Mouse (Mus musculus) embryonic facial prominence, embryonic 12.5 days (tissue): ENCODE measurements around the gene Dpm1. TPM values are rescaled to one million over a fixed set of nuclear protein-coding genes. Genes with fewer than 3 reads are reported as not detected.

ENCODE experiments used
- ATAC-seq: fragments of 200-750 bp; cut with Nextera tagmentation; 2 replicates; pipeline ENCODE4 v1.8.0; 2017; ENCODE audit not compliant: insufficient number of reproducible peaks, insufficient read depth, low FRiP score, low TSS enrichment
- H3K27ac ChIP-seq: fragments of 300-500 bp; sonication (generic); 2 replicates; pipeline ENCODE4 v1.5.1; 2016; ENCODE audit warnings: mild to moderate bottlenecking
- H3K27me3 ChIP-seq: fragments of 300-500 bp; sonication (generic); 2 replicates; pipeline ENCODE4 v1.6.1; 2016; ENCODE audit warnings: mild to moderate bottlenecking, moderate library complexity
- H3K36me3 ChIP-seq: fragments of 300-500 bp; sonication (generic); 2 replicates; pipeline ENCODE4 v1.6.1; 2016; ENCODE audit warnings: mild to moderate bottlenecking
- H3K4me1 ChIP-seq: fragments of 300-500 bp; sonication (generic); 2 replicates; pipeline ENCODE4 v1.6.1; 2016
- H3K4me2 ChIP-seq: fragments of 300-500 bp; sonication (generic); replicated peaks from 2 replicates; pipeline ENCODE4 v1.6.1; 2016; ENCODE audit warnings: mild to moderate bottlenecking, moderate library complexity
- H3K4me3 ChIP-seq: fragments of 300-500 bp; sonication (generic); 2 replicates; pipeline ENCODE4 v1.5.1; 2016; ENCODE audit warnings: mild to moderate bottlenecking
- H3K9ac ChIP-seq: fragments of 300-500 bp; sonication (generic); 2 replicates; pipeline ENCODE4 v1.6.1; 2016; ENCODE audit warnings: mild to moderate bottlenecking, moderate library complexity
- H3K9me3 ChIP-seq: fragments of 300-500 bp; sonication (generic); 2 replicates; pipeline ENCODE4 v1.6.1; 2016; ENCODE audit warnings: mild to moderate bottlenecking, moderate library complexity
- WGBS: fragments of 180-500 bp; shearing (Covaris S2); methylation state at CpG from one replicate; pipeline ENCODE4 v1.1.7; 2016; 5-methylcytosine and 5-hydroxymethylcytosine counted together
- polyA plus RNA-seq: library from polyadenylated mRNA; unstranded; fragments of >200 nt; fragmentation: Nextera tagmentation; extraction: Ambion mirVana; gene quantifications from 2 replicates; pipeline ENCODE4 v1.2.1, GENCODE M21; 2016

The Dpm1 gene
- polyA plus RNA-seq, 1 experiment from 2014 or later: 93.1 TPM

DNA sequence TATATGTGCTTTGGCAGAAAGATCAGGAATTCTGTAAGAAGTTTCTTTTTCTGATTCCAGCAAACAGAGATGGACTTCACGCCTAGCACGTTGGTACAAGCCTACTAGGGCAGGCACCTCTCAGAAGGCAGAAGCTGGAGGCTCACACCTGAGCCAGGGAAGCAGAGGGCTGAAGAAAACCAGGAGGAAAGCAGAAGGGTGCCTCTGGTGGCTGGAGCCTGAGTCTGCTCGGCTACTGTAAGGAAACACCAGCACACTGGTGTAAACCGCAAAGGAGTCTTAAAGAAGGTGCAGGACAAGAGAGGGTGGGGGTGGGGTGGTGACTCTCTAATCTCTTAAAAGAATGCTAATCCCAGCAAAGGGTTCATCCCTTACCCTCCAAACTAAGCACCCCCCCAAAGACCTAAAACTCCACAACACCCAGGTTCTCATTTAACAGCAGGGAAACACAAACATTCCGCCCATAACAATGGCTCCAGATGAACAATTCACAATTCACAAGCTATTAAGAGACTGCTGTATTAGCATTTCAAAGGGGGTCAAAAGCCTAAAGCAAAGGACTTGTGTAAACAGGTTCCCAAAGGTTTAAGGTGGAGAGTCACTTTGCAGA lies 16.5 kb downstream of the Dpm1 start:
- Histone ChIP-seq H3K9me3 (no peaks in the 10 kb centered on the region), H3K27me3 (no peaks in the 10 kb centered on the region), H3K9ac (no peak overlapping the region), H3K27ac (no peak overlapping the region), H3K4me1 (no peaks in the 10 kb centered on the region), H3K4me3 (no peak overlapping the region), H3K4me2 (no peak overlapping the region), H3K36me3 (peaks cover 87% of the 10 kb centered on the region)
- WGBS: 54% methylated on average over 5 of the region's 5 CpGs
- ATAC-seq: no peak

DNA sequence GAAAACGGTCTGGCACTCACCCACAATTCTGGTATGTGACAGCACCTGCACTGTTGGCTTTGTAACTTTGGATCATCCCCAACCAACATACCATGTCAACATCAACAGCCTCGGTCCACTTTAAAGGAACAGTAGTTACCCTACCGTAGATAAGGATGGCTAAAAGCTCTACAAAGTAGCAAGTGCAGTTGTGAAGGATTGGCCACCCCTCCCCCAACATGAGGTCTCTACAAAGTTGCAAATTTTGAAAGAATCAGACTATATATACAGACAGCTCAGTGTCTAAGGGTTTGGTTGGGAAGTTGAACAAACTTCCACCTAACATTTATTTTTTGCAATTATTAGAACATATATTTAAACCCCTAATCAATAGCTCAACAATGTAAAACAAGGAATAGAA lies 22.5 kb downstream of the Dpm1 start:
- Histone ChIP-seq H3K4me2 (no peak overlapping the region), H3K4me3 (no peak overlapping the region), H3K27ac (peak overlapping the region; percentile 99), H3K4me1 (peaks cover 11% of the 10 kb centered on the region), H3K9me3 (no peaks in the 10 kb centered on the region), H3K27me3 (no peaks in the 10 kb centered on the region), H3K9ac (no peak overlapping the region), H3K36me3 (peaks cover 51% of the 10 kb centered on the region)
- ATAC-seq: no peak
- over 99% methylated on average over 3 of the region's 3 CpGs for WGBS

DNA sequence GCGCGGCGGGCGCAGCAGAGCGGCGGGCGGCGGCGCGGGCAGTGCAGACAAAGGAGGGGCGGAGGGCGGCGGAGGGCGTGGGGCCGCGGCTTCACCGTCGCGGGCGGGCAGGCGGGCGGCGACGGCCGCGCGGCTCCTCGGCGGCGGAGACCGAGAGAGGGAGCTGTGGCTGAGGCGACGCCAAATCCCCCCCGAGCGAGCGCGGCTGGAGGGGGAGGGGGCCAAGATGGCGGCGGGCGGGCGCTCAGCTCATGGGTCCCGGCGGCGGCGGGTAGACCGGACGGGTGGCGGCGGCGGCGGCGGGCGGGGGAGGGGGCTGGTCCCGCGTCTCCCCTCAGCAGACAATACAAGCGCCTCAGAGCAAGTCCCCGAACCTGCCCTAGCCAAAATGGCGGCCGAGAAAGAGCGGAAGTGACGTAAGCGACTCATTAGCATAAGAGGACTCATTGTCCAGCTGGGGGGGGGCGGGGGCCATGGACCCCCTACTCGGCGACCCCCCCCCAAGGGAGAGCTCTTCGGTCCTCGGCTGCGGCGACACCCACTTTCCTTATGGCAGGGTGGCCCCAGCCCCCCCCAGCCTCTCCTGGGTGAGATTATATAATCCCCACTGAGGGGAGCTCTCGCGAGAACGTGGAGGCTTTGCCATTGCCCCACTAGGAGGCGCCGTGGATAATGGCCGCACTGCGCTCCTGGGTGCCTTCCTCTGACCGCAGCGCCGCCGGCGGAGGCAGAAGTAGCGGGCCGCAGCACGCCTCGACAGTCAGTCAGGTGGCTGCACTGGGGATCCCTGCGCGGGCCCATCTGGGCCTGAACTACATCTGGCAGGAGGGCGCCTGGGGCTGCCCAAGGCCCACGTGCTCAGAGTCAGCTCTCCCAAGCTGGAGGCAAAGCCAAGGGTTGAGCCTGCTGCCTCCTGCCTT lies 23.4 kb downstream of the Dpm1 start, which contains the start of gene Adnp:
Adnp (minus strand) TSS at position 388 of the 920 bp plus-strand sequence.
- peaks cover 11% of the 10 kb centered on the region for H3K4me1 ChIP-seq
- peak within 1 kb of the TSS; percentile 99 for H3K4me3 ChIP-seq

GRCm38 (mm10) chr2:168205681-168206631 lies 24.4 kb downstream of the Dpm1 start:
- peak overlapping the region; percentile 99 for H3K27ac ChIP-seq
- H3K36me3 ChIP-seq: peaks cover 39% of the 10 kb centered on the region
- H3K4me2 ChIP-seq: peak overlapping the region; percentile 88
- no peak for ATAC-seq
- no peaks in the 10 kb centered on the region for H3K9me3 ChIP-seq
- peaks cover 17% of the 10 kb centered on the region for H3K4me1 ChIP-seq
- H3K4me3 ChIP-seq: peak overlapping the region; percentile 99
- 2% methylated on average over 43 of the region's 49 CpGs for WGBS
- H3K9ac ChIP-seq: peak overlapping the region; percentile 100
- no peaks in the 10 kb centered on the region for H3K27me3 ChIP-seq

More for the DNA sequence above, 23.4 kb downstream of the Dpm1 start, which contains the start of gene Adnp:
- under 1% methylated on average over 55 of the region's 89 CpGs for WGBS
- peak; percentile 88 for ATAC-seq
- H3K9me3 ChIP-seq: no peaks in the 10 kb centered on the region
- peak within 1 kb of the TSS; percentile 88 for H3K4me2 ChIP-seq
- peaks cover 46% of the 10 kb centered on the region for H3K36me3 ChIP-seq
- H3K9ac ChIP-seq: peak within 1 kb of the TSS; percentile 100
- no peaks in the 10 kb centered on the region for H3K27me3 ChIP-seq
- H3K27ac ChIP-seq: peak within 1 kb of the TSS; percentile 99

- peak overlapping the region; percentile 99 for H3K27ac ChIP-seq
- H3K4me2 ChIP-seq: peak overlapping the region; percentile 88
- H3K9ac ChIP-seq: peak overlapping the region; percentile 100
- WGBS: 6% methylated on average over 6 of the region's 6 CpGs
- H3K27me3 ChIP-seq: no peaks in the 10 kb centered on the region
- peaks cover 21% of the 10 kb centered on the region for H3K4me1 ChIP-seq
- no peaks in the 10 kb centered on the region for H3K9me3 ChIP-seq
- peak overlapping the region; percentile 99 for H3K4me3 ChIP-seq
- ATAC-seq: no peak
- peaks cover 35% of the 10 kb centered on the region for H3K36me3 ChIP-seq
Measured at GRCm38 (mm10) chr2:168205265-168205664, 25.1 kb downstream of the Dpm1 start.

- H3K36me3 ChIP-seq: peaks cover 32% of the 10 kb centered on the region
- H3K9me3 ChIP-seq: no peaks in the 10 kb centered on the region
Measured at GRCm38 (mm10) chr2:168204476-168204999, 25.9 kb downstream of the Dpm1 start.

GRCm38 (mm10) chr2:168200014-168200691 lies 30.2 kb downstream of the Dpm1 start:
- 83% methylated on average over 4 of the region's 5 CpGs for WGBS
- no peaks in the 10 kb centered on the region for H3K9me3 ChIP-seq
- H3K36me3 ChIP-seq: peaks cover 37% of the 10 kb centered on the region
- peaks cover 51% of the 10 kb centered on the region for H3K4me1 ChIP-seq
- no peak overlapping the region for H3K9ac ChIP-seq
- no peaks in the 10 kb centered on the region for H3K27me3 ChIP-seq
- ATAC-seq: no peak
- no peak overlapping the region for H3K4me3 ChIP-seq
- H3K27ac ChIP-seq: no peak overlapping the region
- no peak overlapping the region for H3K4me2 ChIP-seq

More at GRCm38 (mm10) chr2:168204476-168204999, 25.9 kb downstream of the Dpm1 start:
- WGBS: 87% methylated on average over 8 of the region's 8 CpGs
- Histone ChIP-seq H3K4me2 (peak overlapping the region; percentile 88), H3K9ac (peak overlapping the region; percentile 17; the same call in 1 of the 2 replicates), H3K4me3 (peak overlapping the region; percentile 99), H3K27me3 (no peaks in the 10 kb centered on the region), H3K4me1 (peaks cover 23% of the 10 kb centered on the region), H3K27ac (no peak overlapping the region; the same call in 1 of the 2 replicates)
- no peak for ATAC-seq

DNA sequence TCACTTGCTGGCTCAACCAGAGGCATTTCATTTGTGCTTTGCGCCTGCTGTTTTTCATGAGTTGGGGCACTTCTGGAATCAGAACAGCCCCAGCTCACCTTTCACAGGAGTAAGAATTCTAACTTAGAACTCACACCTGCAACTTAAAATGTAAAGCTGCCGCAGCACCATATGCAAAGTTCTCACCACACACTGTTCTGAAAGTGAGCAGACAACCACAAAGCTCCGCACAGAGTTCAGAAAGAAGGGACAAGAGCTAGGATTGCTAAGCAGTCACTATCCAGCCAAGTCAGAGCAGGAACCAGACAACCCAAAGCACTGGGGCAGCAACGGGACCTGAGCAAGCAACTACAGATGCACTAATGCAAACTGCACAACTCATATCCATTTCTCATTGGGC lies 30.9 kb downstream of the Dpm1 start:
- Histone ChIP-seq H3K4me1 (peaks cover 47% of the 10 kb centered on the region), H3K4me2 (0 out of 2 replicates have a peak overlapping the region, but pooled peaks have one; percentile 13), H3K27me3 (no peaks in the 10 kb centered on the region), H3K27ac (no peak overlapping the region), H3K36me3 (peaks cover 35% of the 10 kb centered on the region), H3K9ac (0 out of 2 replicates have a peak overlapping the region, but pooled peaks have one; percentile 9), H3K4me3 (no peak overlapping the region), H3K9me3 (no peaks in the 10 kb centered on the region)
- ATAC-seq: no peak
- 88% methylated on average over 4 of the region's 4 CpGs for WGBS

GRCm38 (mm10) chr2:168198421-168198820 lies 32.0 kb downstream of the Dpm1 start:
- H3K4me3 ChIP-seq: no peak overlapping the region
- no peak overlapping the region for H3K4me2 ChIP-seq
- H3K9me3 ChIP-seq: no peaks in the 10 kb centered on the region
- H3K27ac ChIP-seq: no peak overlapping the region
- H3K4me1 ChIP-seq: peaks cover 41% of the 10 kb centered on the region
- no peak overlapping the region for H3K9ac ChIP-seq
- no peaks in the 10 kb centered on the region for H3K27me3 ChIP-seq
- peaks cover 28% of the 10 kb centered on the region for H3K36me3 ChIP-seq
- 98% methylated on average over 1 of the region's 1 CpGs for WGBS
- no peak for ATAC-seq

DNA sequence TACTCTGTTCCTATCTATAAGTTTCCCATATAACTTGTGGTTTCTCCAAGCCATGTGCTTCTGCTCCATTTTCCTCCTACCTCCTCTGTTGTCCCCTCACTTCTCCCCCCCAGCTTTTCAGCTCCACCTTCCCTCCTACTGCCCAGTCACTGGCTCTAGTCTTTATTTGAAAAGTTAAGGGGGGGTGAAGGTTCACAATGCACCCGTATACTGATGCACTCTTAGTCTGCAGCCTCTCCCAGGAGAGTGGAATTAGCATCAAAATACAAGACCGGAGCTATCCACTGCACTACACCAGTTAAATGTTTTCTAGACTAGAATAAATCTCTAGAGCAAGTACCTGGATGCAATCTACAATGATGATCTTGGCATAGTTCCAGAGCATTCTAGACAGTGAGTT lies 34.7 kb downstream of the Dpm1 start:
- Histone ChIP-seq H3K36me3 (peaks cover 21% of the 10 kb centered on the region), H3K4me1 (peaks cover 37% of the 10 kb centered on the region)
- no peak for ATAC-seq

More for the DNA sequence above, 34.7 kb downstream of the Dpm1 start:
- Histone ChIP-seq H3K4me3 (no peak overlapping the region), H3K4me2 (no peak overlapping the region), H3K9me3 (no peaks in the 10 kb centered on the region), H3K27ac (peak overlapping the region; percentile 17; the same call in 1 of the 2 replicates), H3K9ac (no peak overlapping the region), H3K27me3 (no peaks in the 10 kb centered on the region)
- 71% methylated on average over 2 of the region's 2 CpGs for WGBS
